Mouse (Mus musculus): ENCODE data around the gene Clip4.
"Not testable (repeated sequence)": the region's sequence is repeated elsewhere in the genome, so short reads cannot be mapped to it uniquely, and the experiment has no call there.

The Clip4 gene

GRCm38 (mm10) chr17:71768173-71768572 lies at the start of gene Clip4:
Clip4 (plus strand) TSS chr17:71768473.
- DNase-seq = not testable (repeated sequence)

DNA sequence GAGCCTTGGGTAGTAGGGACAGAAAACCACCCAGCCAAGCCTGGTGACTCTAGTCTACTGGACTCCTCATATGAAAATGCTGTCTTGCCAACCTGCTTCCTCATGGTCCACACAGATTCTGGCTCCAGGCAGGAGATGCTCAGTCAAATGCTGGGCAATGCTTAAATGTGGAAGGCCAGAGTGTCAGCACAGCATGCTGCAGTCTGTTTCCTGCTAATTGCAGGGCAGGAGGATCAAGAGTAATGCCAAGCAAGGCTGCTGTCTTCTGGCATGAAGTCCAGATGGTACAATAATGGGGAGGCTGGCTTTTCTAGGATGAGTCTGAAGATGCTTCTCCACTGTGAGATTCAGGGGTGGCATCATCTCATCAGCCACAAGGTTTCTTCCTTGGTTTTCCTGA lies 47.8 kb upstream of the Clip4 start:
- no peak for DNase-seq

DNA sequence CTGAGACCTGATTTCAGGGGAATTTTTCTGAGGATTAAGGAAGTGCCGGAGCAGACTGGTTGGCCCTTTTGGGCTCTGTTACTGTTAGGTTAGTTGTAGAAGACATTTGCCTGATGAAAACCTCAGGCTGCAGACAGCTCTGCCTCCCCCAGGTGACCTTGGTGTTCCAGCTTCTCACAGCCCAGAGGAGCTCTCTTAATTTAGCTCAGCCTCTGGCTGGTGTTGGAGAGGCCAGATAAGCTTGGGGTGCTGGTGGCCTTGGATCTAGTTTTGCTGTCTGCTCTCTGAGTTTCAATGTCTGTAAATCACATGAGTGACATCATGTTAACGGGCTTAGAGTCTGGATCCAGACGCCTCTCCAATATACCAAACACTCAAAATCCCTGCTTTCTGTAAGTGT lies 47.3 kb upstream of the Clip4 start:
- no peak for DNase-seq

GRCm38 (mm10) chr17:71730655-71731054 lies 37.6 kb upstream of the Clip4 start:
- DNase-seq = no peak

GRCm38 (mm10) chr17:71736442-71736841 lies 31.8 kb upstream of the Clip4 start:
- DNase-seq = no peak

- DNase-seq = no peak
Observed at GRCm38 (mm10) chr17:71742156-71742555, 26.1 kb upstream of the Clip4 start.

DNA sequence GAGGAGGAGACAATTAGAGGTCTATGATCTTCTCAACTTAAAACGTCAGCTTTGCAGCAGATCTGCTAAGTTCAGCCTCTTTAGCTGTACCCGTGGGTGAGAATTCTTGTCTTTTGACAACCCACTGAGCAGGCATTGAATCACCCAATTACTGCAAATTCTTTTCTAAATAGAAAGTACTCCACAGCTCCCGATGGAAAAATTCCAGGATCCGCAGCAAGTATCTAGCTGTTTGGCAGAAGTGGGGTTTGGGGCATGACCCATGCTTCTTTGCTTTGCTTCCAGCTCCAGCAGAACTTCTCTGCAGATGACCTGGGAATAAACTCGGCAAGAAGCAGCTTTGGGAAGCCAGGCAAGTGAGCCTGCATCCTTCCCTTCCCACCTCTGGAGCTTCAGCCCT lies 25.3 kb upstream of the Clip4 start:
- no peak for DNase-seq

DNA sequence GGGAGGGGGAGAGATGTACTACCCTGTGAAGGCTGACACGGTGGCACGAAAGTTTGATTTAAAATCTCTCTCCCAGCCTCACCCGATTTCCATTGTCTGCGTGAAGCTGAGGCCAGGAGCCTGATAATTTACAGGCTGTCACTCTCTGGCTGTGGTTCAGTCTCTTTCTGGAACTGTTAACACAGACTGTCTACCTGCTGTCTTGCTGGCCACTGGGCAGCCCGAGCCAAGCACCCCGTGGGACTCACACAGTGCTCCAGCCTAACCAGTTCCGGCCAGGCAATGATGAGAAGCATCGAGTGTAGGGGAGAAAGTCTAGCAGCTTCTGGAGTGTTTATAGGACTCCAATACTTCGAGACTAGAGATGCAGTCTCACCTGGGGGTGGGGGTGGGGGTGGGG lies 22.2 kb upstream of the Clip4 start:
- no peak for DNase-seq

DNA sequence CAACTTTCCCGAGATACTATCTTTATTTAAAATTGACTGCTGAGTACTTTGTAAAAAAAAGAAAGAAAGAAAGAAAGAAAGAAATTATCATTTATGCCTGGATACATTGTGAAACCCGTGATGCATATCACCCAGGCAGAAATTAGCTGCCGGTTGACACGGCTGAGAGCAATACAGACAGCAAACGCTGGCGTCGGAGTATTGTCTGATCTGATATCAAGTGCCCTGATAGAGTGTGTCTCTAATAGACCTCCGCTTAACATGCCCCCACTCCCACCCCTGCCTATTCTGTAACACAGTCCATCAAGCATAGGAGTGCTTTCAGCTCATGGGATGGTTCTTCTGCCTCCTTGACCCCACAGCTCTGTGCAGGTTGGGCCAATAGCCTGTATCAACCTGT lies 20.7 kb upstream of the Clip4 start:
- DNase-seq = no peak

GRCm38 (mm10) chr17:71749616-71750168 lies 18.6 kb upstream of the Clip4 start:
- DNase-seq = no peak

DNA sequence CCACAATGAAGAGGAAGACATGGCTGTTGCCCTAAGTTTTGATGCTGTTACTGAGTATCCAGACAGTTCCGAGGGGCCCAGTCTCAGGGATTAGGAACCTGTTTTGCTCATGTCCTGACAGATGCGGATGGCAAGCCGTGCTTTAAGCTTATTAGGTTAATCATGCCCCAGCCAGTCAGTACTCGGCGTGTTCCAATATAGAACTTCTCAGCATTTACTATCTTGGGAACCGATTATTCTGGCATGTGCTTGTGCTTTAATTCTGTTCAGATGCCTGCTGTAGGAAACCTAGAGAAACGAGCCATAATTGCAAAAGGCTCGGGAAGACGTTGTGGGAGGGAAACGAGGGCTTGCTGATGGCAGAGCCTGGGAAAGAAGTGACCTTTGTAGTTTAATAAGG lies 15.4 kb upstream of the Clip4 start, which contains the start of gene Pcare:
TSS of gene Pcare (minus strand) at position 64 of the 400 bp plus-strand sequence.
- DNase-seq = no peak

GRCm38 (mm10) chr17:71760536-71760935 lies 7.7 kb upstream of the Clip4 start:
- DNase-seq = no peak

DNA sequence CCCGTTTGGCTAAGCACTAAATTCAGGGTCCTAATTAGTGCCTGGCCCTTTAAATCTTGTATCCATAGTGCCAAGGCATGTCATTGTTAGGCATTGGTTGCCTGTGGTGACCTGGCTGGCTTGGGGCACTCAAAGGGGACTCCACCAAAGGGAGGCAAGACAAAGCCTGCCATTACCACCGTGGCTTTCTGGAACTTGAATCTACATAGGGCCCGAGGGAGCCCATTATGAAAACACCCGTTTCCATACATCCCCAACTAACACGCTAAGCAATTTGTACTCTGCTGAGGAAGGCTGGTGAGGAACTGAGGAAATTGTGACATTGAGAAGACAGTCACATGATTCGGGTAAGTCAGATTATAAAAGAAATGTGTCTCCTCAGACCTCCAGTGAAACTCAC lies 1.3 kb downstream of the Clip4 start:
- no peak for DNase-seq

DNA sequence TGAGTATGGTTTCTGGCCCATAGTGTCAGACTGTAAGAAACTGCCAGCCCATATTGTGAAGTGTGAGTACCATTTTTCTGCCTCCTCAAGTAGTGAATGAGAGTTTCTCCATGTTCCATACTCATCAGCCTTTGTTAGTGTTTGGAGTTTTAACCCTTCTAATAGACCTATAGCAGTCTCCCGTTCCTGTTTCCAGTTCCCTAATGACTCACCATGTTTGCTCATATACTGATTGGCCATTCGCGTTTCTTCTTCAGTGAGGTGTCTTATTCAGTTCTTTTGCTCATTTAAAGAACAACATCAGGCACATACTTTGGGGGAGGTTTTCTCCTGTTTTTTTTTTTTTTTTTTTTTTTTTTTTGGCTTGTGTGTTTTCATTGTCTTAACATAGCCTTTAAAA lies 2.4 kb downstream of the Clip4 start:
- DNase-seq = no peak

- no peak for DNase-seq
Observed at GRCm38 (mm10) chr17:71774173-71774572, 5.9 kb downstream of the Clip4 start.

GRCm38 (mm10) chr17:71775279-71775678 lies 7.0 kb downstream of the Clip4 start:
- DNase-seq = no peak

DNA sequence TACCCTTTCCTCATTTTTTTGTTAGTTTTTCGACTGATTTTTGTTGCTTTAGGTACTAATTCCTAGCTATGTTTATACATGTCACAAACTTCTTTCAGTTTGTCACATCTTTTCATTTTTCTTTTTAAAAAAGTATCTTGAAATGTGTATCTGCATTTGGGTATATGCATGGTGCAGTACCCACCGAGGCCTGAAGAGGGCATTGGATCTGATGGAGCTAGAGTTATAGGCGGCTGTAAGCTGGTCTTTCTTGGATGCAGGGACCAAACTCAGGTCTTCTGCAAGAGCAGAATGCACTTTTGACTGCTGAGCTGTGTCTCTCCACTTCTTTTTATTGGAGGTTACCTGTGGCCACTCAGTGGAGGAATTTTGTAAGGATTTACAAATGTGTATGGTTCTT lies 10.4 kb downstream of the Clip4 start:
- no peak for DNase-seq

- no peak for DNase-seq
Observed at GRCm38 (mm10) chr17:71780490-71780889, 12.2 kb downstream of the Clip4 start.

GRCm38 (mm10) chr17:71780945-71781344 lies 12.7 kb downstream of the Clip4 start:
- DNase-seq = no peak

DNA sequence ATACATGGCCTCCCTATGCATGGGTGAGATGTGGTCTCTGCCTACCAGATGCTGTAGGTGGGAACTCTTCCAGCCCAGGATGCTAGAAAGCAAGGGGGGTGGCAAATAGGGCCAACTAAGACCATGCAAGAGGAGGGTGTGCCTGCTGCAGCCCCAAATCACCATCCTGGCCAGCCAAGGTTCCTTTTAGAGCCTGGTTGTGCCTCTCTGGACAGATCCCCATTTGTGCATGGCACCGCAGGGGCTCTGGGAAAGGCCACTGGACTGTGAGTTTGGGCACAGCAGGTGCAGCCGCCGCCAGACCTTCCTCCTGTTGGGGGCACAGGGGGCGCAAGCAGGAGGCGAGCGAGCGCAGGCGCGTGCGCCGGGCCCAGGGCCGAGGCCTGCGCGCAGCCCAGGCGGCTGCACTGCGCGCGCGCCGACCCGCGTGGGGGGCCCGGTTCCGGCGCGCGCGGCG lies 14.0 kb downstream of the Clip4 start:
- peak in 1 of 2 experiments; percentile 6 for DNase-seq

DNA sequence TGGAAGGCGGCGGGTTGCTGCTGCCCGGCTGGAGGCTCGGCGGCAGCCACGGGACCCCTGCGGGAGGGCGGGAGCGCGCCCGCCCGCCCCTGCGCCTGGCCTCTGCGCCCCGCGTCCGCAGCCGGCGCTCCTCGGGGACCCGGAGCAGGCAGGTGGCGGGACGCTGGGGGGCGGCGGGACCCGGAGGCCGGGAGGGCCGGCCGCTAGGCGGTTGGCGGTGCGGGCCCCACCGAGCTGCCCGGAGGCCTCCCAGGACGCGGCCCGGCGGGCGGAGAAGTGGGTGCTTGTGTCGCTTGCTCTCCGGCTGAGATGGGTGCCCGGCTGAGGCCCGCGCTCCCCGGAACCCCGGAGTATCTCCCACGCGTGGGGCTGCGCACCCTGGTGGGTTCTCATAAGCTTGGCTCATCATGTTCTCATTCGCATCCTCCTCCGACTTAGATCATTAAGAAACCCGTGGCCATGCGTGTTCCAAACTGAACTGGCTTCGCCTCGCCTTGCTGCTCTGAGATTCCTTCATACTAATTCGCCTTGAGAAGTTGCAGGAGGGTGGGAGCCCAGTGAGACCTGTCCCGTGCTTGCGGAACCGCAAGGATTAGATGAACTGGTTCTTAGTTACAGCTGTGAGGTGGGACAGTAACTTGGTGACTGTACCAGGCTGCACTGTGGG lies 14.6 kb downstream of the Clip4 start:
- peak in 1 of 2 experiments; percentile 16 for DNase-seq

DNA sequence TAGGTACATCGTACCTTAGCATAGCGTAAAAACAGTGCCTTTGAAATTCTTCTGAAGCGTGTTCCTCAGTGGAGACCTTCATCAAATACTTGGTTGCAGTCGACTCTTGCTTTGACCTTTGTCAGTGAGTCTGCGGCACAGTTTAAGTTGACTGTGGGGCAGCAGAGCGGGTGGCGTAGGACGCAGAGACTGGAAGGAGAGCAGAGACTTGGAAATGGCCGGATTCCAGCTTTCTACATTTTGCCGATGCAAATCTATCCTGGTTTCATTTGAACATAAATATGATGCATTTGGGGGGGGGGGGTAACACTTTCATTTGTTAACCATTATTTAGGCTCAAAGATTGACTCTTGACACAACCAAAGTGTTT lies 15.1 kb downstream of the Clip4 start:
- DNase-seq = peak in 1 of 2 experiments; percentile 9

DNA sequence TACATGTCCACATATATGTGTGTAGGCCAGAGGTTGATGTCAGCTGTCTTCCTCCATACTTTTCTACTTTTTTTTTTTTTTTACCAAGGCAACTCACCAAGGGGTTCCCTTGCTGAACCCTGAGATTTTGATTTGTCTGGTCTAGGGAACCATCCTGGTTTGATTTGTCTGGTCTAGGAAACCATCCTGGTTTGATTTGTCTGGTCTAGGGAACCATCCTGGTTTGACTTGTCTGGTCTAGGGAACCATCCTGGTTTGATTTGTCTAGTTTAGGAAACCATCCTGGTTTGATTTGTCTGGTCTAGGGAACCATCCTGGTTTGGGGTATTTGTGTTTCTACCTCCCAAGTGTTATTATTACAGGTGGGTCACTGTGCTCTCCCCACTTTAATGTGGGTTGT lies 18.2 kb downstream of the Clip4 start:
- peak in 1 of 2 experiments; percentile 32 for DNase-seq

- DNase-seq = no peak
Observed at GRCm38 (mm10) chr17:71791109-71791508, 22.8 kb downstream of the Clip4 start.

DNA sequence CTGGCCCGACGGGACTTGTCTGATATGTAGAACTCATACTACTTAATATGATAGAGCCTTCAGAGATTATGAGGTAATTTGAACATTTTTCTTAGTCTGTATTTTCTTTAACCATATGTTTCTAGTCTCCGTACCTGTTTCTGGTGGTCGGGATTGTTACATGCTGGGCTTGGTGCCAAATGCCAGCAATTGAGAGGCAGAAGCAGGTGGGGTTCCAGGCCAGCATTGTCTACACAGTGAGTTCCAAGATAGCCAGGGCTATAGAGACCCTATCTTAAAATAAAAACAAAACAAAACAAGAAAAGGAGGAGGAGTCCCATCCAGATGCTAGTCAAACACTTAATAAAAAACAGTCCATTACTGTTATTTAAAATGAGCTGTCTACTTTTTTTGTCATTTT lies 23.3 kb downstream of the Clip4 start:
- no peak for DNase-seq

Data from kidney, adult 8-10 months (tissue).